Mouse (Mus musculus) cerebellum, adult 11 months (tissue): ENCODE data around the gene Bmp8b.
"Not testable (repeated sequence)": the region's sequence is repeated elsewhere in the genome, so short reads cannot be mapped to it uniquely, and the experiment has no call there.

Source experiments
- DNase-seq: peaks from one replicate; pipeline ENCODE4 v3.0.0; 2022

The Bmp8b gene

DNA sequence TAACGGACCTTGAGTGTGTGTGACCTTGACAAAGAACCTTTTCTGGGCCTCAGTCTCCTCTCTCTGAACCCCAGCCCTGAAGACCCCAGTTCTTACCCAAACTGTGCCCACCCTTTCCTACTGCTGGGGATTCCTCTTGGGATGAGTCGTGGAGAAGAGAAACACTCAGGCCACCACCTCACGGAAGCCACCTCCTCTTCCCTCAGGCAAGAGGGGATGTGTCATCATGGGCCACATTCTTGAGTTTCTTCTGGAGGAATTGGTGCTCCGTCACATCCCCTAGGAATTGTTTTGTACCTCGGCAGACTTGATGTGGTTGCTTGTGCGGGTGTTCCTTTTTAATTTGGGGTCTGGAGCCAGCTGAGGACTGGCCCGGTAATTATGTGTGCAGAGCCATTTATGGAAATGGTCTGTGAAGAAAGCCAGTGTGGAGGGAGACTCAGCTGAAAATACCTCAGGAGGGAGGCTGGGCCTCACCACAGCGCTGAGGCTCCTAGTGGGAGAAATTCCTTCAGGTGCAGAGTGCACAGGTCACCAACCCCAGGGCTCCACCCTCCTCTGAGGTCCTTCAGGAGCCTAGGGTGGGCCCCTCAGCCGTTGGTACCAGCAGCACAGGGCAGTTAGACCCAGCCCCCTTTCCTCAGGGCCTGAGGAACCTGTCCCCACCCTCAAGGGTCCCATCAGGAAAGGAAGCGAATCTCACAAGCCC lies 6.5 kb downstream of the Bmp8b start:
- not testable (repeated sequence) for DNase-seq

DNA sequence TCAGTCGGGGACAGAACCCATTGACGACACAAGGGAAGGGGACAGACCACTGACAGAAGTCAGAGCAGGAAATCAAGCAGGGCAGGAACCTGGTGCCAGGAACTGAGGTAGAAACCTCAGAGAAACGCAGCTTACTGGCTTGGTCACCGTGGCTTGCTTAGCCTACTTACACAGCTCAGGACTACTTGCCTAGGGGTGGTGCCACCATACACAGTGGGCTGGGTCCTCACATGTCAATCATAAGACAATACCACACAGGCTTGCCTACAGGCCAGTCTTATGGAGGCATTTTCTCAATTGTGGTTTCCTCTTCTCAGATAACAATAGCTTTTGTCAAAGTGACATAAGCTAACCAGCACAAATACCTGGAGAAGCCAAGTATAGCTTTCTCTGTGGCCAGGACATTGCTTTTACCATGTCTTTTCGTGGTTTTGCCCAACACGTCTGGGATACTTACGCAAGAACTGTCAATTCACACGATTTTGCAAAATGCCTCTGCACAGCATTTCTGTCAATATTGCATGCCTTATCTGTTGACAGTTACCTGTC lies 7.3 kb downstream of the Bmp8b start:
- no peak for DNase-seq

DNA sequence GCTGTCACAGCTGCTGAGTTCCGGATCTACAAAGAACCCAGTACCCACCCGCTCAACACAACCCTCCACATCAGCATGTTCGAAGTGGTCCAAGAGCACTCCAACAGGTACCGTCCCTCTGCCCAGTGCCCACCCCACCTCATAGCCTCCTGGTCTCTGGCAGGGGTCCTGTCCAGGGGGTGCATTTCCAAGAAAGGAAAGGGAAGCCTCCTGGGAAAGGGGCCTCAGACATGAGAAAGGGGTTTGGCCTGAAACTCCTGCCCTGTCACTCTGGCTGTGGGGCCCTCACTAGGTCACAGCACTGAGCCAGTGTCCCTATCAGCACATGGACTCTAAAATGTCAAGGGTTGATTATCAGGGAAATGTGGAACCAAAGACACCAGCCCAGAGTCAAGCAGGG lies 9.7 kb downstream of the Bmp8b start:
- not testable (repeated sequence) for DNase-seq

DNA sequence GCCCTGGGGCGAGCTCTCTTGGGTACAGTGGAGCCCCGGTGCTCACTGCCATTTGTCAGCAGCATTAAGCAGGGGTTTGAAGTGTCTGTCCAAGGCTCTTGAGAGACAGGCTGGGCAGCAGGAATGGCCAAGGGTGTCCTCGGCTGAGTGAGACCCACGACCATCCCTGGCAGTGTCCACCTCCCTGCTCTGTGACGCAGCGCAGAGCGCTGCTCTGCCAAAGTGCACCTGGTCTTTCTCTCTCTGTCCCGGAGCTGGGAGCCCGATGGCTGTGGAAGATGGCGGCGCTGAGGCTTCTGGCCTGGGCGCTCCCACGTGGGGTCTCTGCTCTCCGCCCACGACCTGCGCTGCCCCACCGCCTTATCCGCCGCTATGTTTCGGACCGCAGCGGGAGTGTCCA lies 11.0 kb downstream of the Bmp8b start, which contains the start of gene Oxct2b:
Oxct2b (plus strand) TSS at position 256 of the 400 bp plus-strand sequence.
- no peak for DNase-seq

DNA sequence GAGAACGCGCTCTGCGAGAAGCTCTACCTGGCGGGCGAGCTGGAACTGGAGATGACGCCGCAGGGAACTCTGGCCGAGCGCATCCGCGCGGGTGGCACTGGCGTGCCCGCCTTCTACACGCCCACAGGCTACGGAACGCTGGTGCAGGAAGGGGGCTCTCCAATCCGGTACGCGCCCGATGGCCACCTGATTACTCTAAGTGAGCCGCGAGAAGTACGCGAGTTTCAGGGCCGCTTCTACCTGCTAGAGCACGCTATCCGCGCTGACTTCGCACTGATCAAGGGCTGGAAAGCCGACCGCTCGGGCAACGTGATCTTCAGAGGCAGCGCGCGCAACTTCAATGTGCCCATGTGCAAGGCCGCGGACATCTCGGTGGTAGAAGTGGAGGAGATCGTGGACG lies 11.7 kb downstream of the Bmp8b start:
- DNase-seq, result not testable (repeated sequence)

DNA sequence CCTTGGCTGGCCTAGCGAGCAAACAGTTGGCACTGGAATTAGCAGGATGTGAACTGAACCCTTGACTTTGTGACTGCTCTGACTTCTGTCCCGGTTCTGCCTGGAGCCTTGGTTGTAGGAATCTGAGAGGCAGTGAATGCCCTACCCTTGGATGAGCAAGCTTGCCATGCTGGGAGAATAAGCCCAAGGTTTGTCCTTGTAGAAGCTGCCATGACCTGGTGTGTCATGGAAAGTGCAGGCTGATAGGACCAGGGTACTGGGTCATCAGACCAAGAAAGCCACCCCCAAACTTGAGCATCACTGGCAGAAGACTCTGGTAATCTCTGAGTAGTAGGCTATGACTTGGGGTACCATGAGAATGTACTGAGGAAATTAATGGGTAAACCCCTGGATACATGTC lies 16.3 kb downstream of the Bmp8b start:
- no peak for DNase-seq

DNA sequence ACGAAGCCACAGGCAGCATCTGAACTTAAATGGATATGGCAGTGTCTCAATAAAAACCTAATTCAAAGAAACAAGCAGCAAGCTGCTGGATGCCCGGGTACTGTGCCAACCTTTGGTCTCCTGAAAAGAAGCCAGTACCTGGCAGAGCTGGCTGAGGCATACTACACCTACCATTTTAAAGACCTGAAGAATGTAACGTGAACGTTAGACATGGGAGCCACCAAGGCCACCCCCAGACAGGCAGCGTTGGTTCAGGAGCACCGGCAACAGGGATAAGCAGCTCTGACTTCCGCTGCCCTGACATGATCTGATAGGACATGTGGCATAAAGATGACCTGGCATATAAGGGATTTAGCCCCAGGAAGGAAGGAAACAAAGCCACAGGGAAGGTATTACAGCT lies 21.7 kb downstream of the Bmp8b start:
- DNase-seq, result peak; percentile 42

DNA sequence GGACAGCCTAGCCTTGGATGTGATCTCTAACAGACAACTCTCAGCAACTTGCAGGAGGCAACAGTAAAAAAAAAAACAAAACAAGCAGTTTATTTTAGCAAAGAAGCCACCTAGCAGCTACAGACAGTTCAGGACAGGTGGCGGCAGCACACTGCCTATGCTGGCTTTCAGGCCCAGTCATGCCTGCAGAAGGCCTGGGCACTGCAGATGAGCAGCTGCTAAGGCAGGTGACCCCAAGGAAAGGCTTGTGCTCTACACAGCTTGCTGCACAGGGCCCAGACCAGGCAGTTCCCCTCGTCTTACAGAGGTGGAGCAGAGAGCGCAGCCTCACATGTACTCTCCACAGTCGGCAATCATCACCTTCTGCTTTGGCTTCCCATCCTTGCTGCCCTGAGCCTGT lies 22.1 kb downstream of the Bmp8b start:
- DNase-seq, result peak; percentile 16

DNA sequence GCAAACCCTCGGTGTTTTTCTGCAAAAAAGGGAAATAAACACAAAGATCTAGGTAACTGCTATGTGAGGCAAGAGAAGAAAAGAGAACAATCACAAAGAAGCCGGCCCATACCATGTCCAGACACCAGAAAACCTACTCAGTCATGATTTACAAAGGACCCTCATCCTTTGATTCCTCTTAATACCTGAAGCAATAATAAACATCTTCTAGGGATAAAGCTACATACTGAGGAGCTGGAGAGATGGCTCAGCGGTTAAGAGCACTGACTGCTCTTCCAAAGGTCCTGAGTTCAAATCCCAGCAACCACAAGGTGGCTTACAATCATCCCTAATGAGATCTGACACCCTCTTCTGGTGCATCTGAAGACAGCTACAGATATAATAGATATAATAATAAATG lies 32.6 kb downstream of the Bmp8b start:
- DNase-seq, result no peak

DNA sequence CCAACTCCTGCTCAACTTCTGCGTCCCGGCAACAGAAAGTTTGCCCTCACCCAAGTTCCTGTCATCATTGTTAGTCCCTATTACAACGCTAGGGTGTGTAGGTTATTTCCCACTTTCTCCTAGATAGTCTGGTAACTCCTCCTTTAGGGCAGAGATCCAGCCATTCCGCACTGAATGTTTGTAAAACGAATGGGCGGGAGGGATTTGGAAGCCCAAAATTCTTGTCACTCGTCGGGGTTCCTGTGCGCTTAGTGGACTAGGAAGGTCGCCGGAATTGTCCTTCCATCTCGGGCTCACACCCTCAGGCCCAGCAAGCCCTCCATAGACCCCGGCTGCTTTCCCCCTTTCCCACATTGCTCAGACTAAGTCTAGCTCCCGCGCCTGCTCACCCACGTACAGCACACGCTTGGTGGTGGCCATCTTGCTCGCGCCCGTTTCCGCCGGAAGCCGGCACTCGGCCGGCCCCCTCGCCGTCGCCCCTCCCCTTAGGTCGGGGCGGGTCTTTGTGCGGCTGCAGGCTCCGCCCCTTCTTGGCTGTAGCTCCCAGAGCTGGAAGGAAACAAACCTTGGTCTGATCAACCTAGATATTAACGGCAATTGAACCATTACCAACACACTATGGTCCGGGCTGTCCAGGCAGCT lies 34.7 kb downstream of the Bmp8b start, which contains the start of gene Ppie:
Ppie (minus strand) TSS at position 439 of the 642 bp plus-strand sequence.
- peak; percentile 69 for DNase-seq

DNA sequence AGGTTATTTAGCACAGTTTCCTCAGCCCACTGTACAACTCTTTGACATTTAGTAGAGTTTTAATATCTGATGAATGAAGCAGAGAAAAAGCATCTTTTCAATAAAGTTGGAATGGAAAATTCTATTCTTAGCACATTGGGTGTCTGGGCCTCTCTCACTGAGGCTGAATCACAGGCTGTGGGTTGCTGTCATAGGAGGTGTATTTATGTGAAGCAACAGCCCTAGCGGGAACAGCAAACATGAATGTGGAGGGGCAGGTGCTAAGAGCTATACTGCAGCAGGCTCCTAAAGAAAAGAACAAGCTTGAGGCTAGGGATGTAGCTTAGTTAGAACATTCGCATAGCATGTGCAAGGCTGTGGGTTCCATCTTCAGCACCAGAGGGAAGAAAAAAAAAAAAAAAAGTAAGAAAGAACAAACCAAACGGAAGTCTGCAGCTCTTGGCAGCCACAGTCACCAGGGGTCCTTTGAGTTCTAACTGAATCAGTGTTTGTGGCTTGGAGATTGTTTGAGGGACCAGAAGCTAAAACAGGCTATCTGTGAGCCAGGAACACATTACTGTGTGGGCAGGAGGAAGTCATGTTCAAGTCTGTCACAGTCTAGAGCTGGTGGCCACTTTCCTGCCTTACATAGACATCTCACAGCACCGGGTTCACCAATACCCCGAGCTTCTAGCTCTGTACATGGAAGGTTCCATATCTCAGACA lies 42.6 kb downstream of the Bmp8b start:
- no peak for DNase-seq

DNA sequence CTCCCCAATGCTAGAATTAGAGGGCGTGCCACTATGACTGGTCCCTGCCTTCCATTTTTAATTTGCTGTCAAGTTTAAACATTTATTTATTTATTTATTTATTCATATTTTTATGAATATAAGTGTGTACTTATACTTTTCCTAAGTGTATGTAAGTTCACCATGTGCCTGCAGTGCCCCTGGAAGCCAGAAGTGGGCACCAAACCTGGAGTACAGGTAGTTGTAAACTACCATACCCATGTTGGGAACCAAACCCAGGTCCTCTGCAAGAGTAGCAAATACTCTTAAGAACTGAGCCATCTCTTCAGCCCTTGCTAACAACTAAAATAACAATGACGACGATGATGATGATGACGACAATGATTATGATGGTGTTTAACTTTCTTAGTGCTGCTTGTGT lies 47.0 kb downstream of the Bmp8b start:
- DNase-seq, result no peak

DNA sequence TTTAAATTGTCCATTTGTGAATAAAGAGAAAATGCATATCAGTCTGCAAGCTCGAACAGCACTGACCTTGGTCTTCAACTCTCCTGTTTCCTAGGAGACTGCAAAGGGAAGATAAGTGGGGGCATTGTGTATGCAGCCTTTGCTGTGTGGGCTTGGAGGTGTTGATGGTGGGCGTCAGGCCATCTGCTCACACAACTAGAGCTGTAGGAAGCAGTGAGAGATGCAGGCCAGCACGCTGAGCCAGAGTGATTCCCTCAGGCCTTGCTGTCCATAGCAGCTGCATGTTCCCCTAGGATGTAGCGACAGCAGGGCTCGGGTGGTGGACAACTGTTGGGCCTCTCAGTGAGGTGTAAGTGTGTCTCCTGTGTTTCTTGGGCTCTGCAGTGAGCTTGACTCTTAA lies 48.0 kb downstream of the Bmp8b start:
- no peak for DNase-seq

DNA sequence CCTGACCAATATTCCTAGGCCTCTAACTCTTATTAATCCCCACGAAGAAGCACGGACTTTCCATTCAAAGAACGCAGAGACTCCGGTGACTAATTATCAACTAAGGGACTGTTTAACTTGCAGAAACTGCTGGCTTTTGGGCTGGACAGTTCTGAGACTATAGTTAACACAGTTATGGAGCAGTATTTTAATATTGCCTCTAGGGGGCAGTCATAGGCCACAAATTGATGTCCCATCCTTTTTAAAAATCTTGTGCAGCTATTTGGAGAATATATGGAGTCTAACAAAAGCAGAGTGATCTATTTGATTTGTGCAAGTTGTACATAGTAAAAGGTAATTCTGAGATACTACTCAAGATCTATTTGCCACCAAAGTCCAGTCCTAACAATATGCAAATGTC lies 50.0 kb downstream of the Bmp8b start:
- DNase-seq, result peak; percentile 26

DNA sequence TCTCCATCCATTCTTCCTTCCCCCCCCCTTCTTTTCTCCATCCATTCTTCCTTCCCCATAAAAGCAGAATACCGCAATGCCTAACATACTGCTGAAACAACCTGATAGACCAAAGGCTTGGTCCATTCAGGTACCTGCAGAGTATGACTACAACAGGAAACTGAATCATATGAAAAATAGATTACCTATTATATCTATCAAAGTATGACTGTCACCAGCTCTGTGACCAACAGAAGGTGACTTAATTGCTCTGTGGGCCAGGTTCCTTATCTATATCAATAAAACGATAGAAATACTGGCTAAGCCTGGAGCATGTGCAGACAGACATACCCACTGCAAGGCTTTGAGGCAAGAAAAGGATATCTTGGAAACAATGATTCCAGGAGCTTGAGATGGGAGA lies 50.5 kb downstream of the Bmp8b start:
- DNase-seq, result no peak

DNA sequence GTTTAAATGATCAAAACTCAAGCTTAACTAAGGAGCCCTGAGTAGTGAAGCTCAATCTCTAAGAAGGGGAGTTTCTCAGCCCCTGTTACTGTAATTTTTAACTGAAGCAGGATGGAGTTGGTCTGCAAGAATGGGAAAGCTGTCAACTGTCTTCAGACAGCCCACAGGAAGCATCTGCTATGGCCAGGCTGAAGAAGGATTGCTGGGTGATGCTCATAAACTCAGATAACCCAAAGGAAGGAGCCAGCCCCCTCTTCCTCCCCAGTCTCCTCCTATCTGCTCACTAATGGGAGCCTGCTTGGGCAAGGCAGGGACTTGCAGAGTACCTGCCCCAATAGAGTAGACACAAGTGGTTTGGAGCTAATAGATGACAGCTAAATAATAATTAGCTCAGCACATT lies 50.9 kb downstream of the Bmp8b start:
- DNase-seq, result no peak

DNA sequence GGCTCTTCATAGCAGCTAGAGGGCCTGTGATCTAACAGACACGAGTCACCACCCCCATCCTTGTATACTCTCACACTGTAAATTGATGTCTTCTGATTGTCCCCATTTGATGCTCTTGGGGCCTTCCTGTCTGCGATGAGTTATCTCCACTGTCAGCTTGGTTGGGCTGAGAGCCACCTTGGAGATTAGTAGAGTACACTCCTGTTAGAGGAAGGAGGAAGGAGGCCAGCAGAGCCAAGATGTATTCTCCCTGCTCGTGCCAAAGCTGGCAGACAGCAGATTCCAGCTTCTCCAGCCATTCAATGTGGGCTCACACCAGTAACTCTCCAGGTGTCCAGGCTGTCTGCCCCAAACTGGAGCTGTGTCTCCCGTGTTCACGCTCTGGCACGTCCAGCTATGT lies 55.6 kb downstream of the Bmp8b start:
- no peak for DNase-seq

DNA sequence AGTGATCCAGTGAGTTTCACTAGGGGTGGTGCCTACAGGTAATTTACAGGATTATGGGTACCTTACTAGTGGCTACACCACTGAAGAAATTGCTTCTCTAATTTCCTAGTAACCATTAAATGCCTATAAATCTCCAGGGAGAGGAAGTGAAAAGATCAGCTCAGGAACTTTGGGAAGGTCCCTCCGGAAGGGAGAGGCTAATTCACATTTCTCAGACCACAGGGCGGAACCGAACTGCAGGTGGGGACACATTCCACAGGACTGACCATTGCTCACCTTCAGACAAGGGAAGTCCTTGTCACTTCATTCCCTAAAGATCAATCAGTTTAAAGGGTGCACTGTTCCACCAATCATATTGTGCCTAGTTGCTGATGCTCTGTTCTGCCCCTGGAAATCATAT lies 56.3 kb downstream of the Bmp8b start:
- not testable (repeated sequence) for DNase-seq

DNA sequence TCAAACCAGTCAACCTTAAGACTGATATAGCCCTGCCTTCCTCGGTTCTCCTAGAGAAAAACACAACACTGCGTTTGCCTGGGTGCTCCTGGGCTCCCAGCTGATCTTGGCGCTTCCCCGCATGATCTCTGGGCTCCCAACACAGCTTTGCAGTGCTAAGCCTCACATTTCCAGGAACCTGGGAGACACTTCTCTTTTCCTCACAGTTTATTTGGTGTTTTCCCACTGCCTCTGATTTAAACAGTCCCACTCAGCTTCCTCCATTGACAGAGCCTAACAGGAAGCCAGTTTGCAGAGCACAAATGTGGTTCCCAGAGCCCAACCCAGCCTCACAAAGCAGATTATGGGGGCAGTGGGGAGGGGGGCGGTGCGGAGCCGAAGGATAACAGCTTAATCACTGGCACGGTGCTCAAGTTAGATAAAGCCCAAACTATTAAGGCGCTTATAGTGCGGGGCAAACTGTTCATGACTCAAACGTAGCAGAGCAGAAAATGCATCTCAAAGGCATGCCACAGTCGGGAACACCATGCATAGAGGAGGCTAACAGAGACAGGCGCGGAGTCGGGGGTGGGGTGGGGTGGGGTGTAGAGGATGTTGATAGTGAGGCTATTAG lies 57.4 kb downstream of the Bmp8b start:
- no peak for DNase-seq

DNA sequence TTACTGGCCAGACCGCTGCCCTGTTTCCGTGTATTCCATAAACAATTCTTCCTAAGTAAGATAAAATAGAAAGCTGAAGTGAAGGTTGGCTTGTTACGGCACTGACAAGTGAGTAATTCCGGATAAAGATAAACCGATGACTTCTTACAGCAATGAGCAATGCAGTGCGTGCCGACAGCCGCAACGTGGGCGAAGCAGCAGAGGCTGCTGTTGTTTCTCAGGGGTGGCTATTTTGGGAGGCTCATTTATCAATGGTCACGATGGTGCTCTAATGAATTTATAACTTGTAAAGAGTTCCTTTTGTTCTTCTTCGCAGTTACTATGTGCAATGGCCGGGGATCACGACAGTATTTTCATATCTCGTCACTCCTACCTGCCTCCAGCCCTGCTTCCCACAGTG lies 59.2 kb downstream of the Bmp8b start:
- DNase-seq, result no peak

DNA sequence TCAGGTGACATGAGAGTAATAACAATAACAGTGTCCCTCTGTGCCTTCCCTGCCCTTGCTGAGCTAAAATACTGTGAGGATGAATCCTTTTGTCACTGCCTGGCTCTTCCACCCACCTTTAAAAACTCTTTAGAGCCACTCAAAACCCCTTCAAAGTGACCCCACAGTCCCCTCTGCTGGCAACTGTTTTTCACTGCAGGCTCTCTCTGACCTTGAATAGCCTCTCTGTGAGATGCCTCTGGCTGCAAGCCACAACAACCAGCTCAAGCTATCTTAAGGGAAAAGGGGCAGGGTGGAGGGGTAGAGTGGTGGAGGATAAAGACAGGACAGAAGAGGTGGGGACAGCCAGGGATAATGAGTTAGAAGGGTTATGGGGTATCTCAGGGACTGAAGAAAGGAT lies 66.8 kb downstream of the Bmp8b start:
- no peak for DNase-seq
